Mouse (Mus musculus) thymus, postnatal 36 days (tissue): ENCODE results near the gene Ddx58.

Experiments used
- DNase-seq, 2 experiments: peaks; one replicate each; pipeline ENCODE4 v3.0.0; 2022; ENCODE audit warnings: mixed read lengths in 2 of 2

The Ddx58 gene

GRCm38 (mm10) chr4:40180046-40180445 lies 59.6 kb downstream of the Ddx58 start:
- no peak for DNase-seq

GRCm38 (mm10) chr4:40178584-40178983 lies 61.0 kb downstream of the Ddx58 start:
- DNase-seq: no peak

- DNase-seq: no peak
These were observed 65.3 kb downstream of the Ddx58 start for GRCm38 (mm10) chr4:40174321-40174720.

GRCm38 (mm10) chr4:40172336-40172735 lies 67.3 kb downstream of the Ddx58 start:
- DNase-seq: no peak

GRCm38 (mm10) chr4:40171477-40171876 lies 68.2 kb downstream of the Ddx58 start:
- DNase-seq: no peak

GRCm38 (mm10) chr4:40163646-40164045 lies 76.0 kb downstream of the Ddx58 start:
- no peak for DNase-seq

GRCm38 (mm10) chr4:40160591-40161434 lies 78.8 kb downstream of the Ddx58 start:
- DNase-seq: no peak

- DNase-seq: no peak
These were observed 81.4 kb downstream of the Ddx58 start for GRCm38 (mm10) chr4:40158224-40158540.

- DNase-seq: no peak
These were observed 82.0 kb downstream of the Ddx58 start for GRCm38 (mm10) chr4:40157500-40158223.

GRCm38 (mm10) chr4:40156582-40157499 lies 82.8 kb downstream of the Ddx58 start:
- DNase-seq: no peak

GRCm38 (mm10) chr4:40156153-40156552 lies 83.5 kb downstream of the Ddx58 start:
- no peak for DNase-seq

- DNase-seq: no peak
These were observed 84.1 kb downstream of the Ddx58 start for GRCm38 (mm10) chr4:40155467-40155999.

- no peak for DNase-seq
These were observed 84.9 kb downstream of the Ddx58 start for GRCm38 (mm10) chr4:40154751-40155150.
